Mouse (Mus musculus) C2C12 (cell line): ENCODE results near the gene Mitf.

Experiments
- CEBPB ChIP-seq: IDR thresholded peaks from one replicate; pipeline ENCODE4 v1.6.1; 2011; ENCODE audit warnings: low read depth, mild to moderate bottlenecking, control low read depth, moderate library complexity
- CTCF ChIP-seq: IDR thresholded peaks from one replicate; pipeline ENCODE4 v1.5.1; 2011; ENCODE audit not compliant: control insufficient read depth, insufficient read depth, insufficient read length
- MAX ChIP-seq: IDR thresholded peaks from one replicate; pipeline ENCODE4 v1.6.1; 2011; ENCODE audit warnings: mild to moderate bottlenecking, control low read depth
- MYOG ChIP-seq: IDR thresholded peaks from one replicate; pipeline ENCODE4 v1.6.1; 2011; ENCODE audit not compliant: control insufficient read depth, insufficient read length; ENCODE audit errors: extremely low read depth
- USF1 ChIP-seq: IDR thresholded peaks from one replicate; pipeline ENCODE4 v1.6.1; 2011; ENCODE audit warnings: low read depth, mild to moderate bottlenecking, control low read depth, moderate library complexity

- no peak for TF ChIP-seq MYOG
- TF ChIP-seq CTCF = no peak
- TF ChIP-seq USF1 = no peak
- no peak for TF ChIP-seq MAX
- TF ChIP-seq CEBPB = no peak
These were observed 22.2 kb downstream of the Mitf start for GRCm38 (mm10) chr6:97828822-97829719.
